Mouse (Mus musculus): Measurements from ENCODE around the gene Iqgap3.

The Iqgap3 gene

DNA sequence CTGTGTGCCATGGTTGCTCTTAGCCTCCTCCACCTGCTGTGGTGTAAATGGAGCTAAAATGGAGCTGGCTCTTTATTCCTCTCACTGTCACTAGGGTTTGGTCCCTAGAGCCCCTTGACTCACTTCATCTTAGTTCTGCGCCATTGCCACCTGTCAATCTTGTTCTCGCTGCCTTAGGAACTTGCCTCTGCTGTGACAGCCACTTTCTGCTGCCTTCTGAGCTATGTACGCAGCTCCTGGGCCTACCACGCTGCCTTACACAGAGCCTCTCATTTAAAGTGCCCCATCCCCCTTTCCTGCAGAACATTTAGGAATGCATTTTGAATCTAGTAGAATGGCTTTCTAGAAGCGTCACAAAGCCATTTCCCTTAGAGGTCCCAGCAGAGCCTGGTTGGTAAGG, 12.4 kb downstream of the Iqgap3 start:
- DNase-seq (ENCODE audit: low spot score in 2 of 2), result no peak

DNA sequence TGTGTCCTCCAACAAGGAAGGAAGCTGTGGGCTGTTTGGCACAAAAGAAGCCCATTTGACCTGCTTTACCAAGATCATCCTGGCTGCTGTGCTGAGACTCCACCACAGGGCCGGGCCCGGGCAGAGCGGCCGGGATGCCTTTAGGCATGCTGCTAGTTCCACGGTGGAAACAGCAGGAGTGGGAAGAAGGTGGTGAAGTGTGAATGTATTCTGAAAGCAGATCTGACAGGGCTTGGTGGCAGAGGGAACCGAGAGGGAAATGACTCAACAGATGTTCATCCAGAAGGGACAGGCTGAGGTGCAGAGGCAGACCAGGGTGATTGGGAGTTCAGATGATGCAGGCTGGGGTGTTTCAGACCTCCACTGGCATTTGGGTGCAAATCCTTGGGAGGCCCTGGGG, 15.9 kb downstream of the Iqgap3 start:
- DNase-seq (ENCODE audit: low spot score in 2 of 2), result peak in 1 of 2 experiments; percentile 11

DNA sequence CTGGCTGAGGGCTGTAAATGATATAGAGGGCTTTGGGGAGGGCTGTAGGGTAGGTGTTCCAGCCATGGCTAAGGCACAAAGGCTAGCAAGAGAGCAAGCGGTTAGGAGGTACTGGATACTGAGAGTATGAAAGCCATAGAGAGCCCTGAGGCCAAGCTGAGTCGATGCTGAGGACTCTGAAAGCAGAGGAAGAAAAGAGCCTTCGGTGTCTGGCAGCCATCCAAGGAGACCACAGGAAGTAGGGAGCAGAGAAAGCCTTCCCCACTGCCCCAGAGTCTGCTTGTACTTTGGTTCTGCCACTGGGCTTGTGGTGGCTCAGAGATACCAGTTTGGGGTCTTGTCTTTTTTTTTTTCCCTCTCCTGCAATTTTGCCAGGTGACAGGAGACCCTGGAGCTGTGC, 18.5 kb downstream of the Iqgap3 start:
- DNase-seq (ENCODE audit: low spot score in 2 of 2), result no peak

DNA sequence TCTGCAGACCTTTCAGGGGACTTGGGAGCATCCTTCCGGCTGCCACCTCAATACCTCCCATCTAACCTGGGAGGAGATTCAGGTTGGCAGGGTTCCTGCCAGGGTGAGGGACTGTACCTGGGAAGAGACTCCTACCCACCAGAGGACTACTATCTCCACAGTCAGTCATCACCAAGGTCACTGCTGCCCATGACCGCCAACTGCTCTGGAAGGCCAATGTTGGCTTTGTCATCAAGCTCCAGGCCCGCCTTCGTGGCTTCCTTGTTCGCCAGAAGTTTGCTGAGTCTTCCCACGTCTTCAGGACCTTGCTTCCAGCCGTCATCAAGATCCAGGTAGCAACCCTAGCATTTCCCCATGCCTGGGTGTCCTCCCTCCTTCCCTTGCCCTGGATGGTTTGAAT, 20.0 kb downstream of the Iqgap3 start:
- no peak for DNase-seq (ENCODE audit: low spot score in 2 of 2)

DNA sequence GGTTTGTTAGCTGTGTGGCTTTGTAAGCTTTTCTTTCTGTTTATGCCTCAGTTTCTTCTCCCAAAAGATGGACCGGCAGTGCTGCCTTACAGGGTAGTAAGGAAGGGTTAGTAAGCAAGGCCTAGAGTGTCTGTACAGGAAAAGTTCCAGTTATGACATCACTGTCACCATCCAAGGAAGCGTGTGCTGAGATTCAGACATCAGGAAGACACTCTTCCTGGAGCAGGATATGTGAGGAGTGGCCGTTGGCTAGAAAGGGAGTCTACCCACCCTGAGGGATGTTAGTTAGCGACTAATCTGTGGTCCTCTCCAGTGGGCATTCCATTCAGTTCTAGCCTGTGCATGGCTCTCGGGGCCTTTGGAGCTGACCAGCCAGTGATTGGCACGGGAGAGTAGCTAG, 20.4 kb downstream of the Iqgap3 start:
- DNase-seq (ENCODE audit: low spot score in 2 of 2), result no peak

DNA sequence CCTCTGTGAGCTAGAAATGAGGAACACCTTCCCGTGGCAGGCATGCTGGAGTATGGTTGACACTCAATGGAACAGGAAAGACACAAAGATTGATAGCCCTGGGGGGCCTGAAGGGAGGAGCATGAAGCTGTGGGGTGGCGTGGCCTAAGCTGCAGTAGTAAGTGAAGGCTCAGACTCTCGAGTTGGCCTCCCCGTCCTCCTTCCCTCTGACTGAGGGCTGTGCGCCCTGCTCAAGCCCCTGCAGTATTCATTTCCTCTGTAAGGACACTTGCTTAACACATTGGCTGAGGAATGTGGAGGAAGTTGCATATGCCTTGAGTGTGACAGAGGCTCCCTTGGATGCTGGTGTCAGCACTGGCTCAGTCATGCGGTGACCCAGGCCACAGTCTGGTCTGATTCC, 20.8 kb downstream of the Iqgap3 start:
- no peak for DNase-seq (ENCODE audit: low spot score in 2 of 2)

DNA sequence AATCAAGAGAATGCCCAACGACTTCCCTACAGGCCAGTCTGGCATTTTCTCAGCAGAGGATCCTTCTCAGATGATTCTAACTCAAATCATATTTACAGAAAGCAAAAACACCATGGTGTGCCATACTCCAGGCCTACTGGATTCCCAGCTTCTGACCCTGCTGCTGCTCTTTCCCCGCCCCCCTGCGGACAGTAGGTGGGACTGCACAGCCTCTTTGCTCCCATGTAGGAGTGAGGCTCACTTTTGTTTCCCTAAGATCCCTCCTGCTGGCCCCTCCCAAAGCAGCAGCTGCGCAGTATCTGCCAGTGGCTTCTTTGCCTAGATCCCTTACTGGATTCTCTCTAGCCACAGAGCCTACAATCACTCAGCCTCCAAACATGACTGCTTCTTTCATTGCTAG, 24.4 kb downstream of the Iqgap3 start:
- DNase-seq (ENCODE audit: low spot score in 2 of 2), result no peak

DNA sequence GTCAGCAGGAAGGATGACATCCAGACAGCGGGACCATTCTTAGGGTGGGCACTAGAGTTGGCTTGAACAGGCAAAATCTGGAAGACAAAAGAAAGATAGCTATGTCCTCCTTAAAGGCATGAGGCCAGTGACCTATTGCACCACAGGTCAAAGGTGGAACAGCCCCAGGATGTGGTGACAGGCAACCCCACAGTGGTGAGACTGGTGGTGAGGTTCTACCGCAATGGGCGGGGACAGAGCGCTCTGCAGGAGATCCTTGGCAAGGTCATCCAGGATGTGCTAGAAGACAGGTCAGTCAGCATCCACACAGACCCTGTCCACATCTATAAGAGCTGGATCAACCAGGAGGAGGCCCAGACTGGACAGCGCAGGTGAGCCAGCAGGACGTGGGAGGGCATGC, 27.4 kb downstream of the Iqgap3 start:
- DNase-seq (ENCODE audit: low spot score in 2 of 2), result no peak

DNA sequence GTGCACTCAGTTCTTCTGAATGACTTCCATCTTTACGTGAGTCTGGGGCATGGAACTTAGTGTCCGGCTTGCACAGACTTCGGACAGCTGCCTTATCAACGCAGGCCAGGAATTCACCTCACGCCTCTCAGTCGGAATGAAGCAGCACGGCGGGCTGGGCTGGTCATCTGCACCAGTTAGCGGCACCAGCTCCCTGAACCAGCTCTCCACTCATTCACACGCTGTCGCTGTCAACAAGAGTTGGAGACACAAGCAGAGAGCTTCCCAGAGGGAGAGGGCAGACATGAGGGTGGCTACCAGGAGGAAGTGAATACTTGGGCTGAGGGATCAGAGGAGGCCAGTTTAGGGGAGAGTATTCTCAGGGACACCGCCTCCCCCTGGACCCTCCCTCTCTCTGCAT, 32.6 kb downstream of the Iqgap3 start:
- no peak for DNase-seq (ENCODE audit: low spot score in 2 of 2)

DNA sequence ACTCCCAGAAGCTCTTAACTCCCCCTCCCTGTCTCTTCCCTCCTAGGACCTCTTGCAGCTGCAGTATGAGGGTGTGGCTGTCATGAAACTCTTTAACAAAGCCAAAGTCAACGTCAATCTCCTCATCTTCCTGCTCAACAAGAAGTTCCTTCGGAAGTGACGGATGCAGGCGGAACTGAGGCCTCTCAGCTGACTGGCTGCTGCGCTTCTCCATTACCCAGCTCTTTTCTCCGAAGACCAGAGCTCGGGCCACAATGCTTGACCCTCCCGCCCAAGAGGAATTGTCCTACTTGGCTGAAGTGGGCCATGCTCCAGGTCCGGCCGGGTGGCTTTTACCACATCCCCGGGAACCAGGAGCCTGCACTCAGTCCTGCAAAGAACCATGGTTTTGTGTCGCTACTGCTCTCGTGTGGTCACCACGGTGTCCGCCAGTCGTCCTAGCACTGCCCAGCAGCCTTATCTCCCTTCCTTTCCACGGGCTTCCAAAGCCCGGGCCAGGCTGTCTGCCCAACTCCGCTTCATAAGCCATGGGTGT, 38.4 kb downstream of the Iqgap3 start:
- no peak for DNase-seq (ENCODE audit: low spot score in 2 of 2)

DNA sequence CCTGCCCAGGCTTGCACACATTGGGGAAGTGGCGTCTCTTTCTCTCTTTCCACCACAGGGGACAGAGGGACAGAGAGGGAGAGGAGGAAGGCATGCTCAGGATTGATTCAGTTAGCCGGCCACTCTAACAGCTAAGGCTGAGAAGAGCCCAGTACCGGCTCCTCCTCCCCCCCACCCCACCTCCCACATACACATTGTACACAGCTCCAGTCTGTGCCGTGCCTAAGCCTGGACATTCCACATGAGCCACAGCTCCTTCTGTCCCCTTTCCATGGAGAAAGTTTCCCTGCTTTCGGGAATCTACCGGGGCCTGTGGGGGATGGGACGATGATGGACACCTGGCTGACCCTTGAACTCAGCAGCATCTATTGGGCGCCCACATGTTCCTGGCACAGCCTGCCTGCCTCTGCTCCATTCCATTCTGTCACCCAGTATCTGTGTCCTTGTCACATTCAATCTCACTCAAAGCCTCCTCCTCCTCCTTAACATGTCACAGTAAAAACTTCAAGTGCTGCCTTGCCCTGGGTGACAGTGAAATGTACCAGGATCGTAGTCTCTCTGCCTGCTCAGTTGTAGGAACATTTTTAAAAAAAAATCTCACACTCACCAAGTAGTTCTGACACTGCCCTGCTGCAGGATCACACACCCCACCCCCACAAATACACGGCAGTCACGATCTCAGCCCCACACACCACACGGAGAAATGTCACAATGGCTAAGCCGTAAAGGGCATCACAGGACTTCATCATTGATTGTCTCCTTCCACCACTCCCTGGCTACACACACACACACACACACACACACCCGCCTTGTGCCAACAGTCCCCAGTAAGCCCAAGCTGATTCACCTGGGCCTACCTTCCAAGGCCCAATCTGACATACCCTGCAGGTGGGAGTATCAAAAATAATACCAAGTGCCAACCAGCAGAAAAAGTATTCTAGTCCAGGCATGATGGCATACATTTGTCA, 39.7 kb downstream of the Iqgap3 start:
- DNase-seq (ENCODE audit: low spot score in 2 of 2), result no peak

DNA sequence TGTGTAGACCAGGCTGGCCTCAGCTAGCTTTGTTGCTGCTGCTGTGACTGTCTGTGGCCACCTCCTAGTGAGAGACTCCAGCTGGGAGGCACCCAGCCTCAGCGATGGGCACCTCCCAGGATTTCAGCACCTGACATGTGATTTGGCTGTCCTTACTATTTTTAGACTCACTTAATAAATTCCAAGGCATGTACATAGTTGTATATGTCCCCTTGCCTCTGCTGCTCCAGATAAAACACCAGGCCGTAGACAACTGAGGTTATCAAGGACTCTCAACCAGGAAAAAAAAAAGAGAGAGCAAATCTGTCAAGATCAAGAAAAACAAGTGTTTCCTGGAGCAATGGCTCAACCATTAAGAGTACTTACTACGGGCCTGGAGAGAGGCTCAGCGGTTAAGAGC, 43.4 kb downstream of the Iqgap3 start:
- no peak for DNase-seq (ENCODE audit: low spot score in 2 of 2)

DNA sequence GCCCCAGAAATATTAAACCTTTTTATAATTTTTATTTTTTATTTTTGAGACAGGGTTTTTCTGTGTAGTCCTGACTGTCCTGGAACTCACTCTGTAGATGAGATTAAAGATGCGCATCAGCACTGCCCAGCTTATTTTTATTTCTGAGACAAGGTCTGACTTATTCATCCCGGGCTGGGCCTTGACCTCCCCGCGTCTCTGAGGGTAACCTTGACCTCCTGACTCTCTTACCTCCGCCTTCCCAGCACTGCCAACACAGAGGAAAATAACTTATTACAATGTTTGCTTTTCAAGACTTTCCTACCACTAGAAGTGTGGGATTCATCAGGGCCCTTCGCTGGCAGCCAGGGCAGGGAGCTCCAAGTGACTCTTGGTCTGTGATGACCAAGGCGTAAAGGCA, 44.4 kb downstream of the Iqgap3 start:
- no peak for DNase-seq (ENCODE audit: low spot score in 2 of 2)

DNA sequence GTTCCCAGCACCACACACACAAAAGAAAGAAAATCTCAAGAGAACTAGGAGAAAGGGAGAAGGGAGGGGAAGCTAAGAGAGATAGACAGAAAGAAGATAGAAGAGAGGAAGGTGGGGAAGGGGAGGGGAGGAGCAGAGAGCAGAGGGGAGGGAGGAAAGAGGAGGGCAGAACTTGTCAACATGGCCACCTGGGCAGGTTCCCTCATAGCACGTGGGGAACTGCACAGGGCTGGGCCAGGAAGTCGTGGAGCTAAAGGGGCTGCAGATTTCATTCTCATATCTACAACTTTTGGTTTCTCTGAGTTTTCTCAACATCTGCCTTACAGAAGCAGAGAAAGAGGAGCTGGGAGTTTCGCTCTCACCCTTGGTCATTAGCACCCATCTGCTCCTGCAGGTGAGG, 45.9 kb downstream of the Iqgap3 start:
- no peak for DNase-seq (ENCODE audit: low spot score in 2 of 2)

DNA sequence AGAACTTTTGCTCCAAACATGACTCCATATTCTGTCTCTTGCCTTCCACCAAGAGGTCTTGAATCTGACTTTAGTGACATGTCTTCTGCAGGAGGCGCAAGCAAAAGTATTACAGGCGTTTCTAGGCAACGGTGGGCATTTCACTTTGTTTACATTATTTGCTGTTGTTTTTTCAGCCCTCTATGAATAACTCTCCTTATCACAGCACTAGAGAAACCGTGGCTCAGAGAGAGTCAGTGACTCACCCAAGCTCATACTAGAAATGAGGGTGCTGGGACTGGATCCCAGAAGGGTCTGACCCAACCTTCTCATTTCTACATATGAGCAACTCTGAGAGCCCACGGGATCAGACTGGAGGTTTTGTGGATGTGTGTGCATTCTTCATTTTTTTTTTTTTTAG, 46.3 kb downstream of the Iqgap3 start:
- DNase-seq (ENCODE audit: low spot score in 2 of 2), result no peak

DNA sequence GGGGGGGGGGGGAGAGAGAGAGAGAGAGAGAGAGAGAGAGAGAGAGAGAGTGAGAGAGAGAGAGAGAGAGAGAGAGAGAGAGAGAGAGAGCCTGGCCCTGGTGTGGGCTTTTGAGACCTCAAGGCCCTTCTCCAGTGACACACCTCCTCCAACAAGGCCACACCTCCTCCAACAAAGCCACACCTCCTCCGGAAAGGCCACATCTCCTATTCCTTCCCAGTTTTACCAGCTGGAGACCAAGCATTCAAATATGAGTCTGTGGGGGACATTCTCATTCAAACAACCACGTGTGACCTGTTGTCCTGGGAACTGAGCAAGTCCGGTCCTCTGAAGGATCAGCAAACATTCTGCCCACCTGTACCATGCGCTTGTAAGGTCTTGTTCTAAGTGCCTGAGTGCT, 47.2 kb downstream of the Iqgap3 start:
- no peak for DNase-seq (ENCODE audit: low spot score in 2 of 2)

DNA sequence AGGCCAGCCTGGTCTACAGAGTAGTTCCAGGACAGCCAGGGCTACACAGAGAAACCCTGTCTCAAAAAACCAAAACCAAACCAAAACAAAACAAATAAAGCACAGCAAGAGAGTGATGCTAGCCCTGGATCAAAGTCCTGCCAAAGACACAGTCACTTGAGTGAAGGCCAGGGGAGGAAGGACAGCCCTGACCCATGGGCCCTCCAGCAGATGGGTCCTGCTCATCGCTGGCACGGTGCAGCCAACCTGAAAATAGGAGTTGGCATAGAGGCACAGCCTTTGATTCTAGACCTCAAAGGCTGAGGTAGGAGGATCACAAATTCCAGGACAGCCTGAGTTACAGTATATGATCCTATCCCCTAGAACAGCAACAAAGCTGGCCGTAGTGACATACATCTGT, 49.3 kb downstream of the Iqgap3 start:
- DNase-seq (ENCODE audit: low spot score in 2 of 2), result no peak

DNA sequence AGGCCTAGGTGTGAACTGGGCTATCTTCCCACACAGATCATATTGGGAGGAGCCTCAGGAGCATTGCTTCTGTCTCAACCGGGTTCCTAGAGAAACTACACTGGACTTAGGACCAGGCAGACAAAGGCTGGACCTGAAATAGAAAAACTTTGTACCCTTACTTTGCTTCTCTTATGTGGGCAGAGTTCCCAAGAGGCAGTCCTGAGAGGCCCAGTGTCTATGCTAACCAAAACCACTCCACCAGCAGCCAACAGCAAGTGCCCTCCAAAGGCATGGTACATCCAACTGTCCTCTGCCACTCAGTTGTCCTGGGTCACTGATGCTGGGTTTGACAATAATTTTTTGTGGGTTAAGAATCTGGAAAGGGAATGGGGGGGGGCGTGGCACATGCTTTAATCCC, 50.7 kb downstream of the Iqgap3 start:
- DNase-seq (ENCODE audit: low spot score in 2 of 2), result no peak

DNA sequence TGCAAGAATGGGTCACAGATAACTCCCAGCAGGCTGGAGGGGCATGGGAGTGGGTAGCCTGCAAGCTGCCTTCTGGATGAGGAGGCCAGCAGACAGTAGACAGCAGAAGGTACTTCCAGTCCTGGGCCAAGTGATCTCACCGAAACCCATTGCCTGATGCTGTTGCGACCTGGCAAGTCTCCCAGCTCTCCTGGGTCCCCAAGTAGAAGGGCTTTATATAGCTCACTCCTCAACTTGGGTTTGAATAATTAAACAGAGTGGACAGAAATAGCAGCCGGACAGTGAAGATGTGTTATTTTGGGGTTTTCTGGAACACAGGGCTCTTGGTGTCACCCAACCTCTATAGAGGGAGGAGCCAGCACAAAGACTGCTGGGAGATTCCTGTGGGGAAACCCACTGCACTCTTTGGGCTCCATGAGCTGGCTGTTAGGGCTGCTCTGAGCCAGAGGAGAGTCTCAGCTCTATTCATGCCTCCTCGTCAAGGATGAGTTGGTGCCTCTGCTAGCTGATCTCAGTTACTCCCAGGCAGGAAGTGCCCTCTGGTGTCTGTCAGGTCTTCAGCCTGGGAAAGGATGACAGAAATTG, 51.5 kb downstream of the Iqgap3 start:
- DNase-seq (ENCODE audit: low spot score in 2 of 2), result no peak

DNA sequence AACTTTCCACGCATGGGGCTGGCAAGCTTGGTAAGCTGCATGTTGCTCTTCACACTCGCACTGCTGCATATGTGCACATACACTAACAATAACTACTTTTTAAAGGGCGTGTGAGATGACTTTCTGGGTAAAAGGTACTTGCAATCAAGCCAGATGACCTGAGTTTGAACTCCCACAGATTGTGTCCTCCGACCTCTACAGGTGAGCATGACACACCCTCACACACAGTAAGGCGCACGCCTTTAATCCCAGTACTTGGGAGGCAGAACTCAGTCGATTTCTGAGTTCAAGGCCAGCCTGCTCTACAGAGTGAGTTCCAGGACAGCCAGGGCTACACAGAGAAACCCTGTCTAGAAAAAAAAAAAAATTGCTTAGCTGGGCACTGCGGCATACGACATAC, 54.6 kb downstream of the Iqgap3 start:
- DNase-seq (ENCODE audit: low spot score in 2 of 2), result no peak

DNA sequence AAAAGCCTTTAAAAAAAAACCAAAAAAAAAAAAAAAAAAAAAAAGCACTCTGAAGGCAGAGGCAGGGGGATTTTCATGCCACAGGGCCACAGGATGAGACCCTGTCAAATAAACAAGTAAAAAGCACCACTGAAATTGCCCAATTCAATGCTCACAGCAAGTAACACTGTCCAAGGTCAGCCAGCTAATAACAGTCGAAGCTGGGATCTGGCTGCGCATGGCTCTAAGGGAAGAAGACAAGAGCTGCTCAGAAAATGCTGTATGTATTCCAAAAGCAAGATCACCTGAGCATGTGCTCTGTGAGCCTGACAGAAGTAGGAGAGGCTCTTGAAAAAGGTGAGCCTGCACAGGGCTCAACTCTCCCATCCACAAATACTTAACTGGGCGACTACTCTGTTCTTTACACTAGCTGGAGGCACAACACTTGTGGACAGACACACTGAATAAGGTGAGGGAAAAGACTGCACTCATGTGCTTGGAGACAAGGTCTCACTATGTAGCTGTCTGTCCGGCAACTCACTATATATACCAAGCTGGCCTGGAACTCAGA, 55.2 kb downstream of the Iqgap3 start:
- DNase-seq (ENCODE audit: low spot score in 2 of 2), result no peak

DNA sequence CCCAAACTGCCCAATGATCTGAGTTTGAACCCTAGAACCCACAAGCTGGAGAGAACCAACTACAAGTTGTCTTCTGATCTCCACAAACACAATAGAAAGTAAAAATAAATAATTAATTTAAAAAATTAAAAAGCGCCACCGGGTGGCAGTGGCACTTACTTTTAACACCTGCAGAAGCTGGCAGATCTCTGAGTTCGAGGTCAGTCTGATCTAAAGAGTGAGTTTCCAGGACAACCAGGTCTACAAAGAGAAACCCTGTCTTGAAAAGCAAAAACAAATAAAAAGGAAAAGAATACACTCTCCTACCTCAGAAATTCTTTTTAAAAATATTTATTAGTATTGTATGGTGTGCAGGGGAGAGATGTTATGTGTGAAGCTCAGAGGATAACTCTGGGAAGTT, 56.0 kb downstream of the Iqgap3 start:
- no peak for DNase-seq (ENCODE audit: low spot score in 2 of 2)

All from frontal cortex, postnatal 36 days (tissue).